Mouse (Mus musculus) liver, postnatal 0 days (tissue): ENCODE data around the gene Cdc42se1.

Source experiments
- CTCF ChIP-seq: sonication (generic); IDR thresholded peaks from 2 replicates; pipeline ENCODE4 v1.5.1; 2016; ENCODE audit warnings: antibody characterized with exemption, low read depth
- EP300 ChIP-seq: IDR thresholded peaks from 2 replicates; pipeline ENCODE4 v1.6.1; 2016; ENCODE audit warnings: antibody characterized with exemption, low read depth, mild to moderate bottlenecking

- TF ChIP-seq CTCF, result no peak
- TF ChIP-seq EP300, result no peak
These were observed 33.8 kb upstream of the Cdc42se1 start for GRCm38 (mm10) chr3:95194721-95195135.
